In the genomic region with DNA sequence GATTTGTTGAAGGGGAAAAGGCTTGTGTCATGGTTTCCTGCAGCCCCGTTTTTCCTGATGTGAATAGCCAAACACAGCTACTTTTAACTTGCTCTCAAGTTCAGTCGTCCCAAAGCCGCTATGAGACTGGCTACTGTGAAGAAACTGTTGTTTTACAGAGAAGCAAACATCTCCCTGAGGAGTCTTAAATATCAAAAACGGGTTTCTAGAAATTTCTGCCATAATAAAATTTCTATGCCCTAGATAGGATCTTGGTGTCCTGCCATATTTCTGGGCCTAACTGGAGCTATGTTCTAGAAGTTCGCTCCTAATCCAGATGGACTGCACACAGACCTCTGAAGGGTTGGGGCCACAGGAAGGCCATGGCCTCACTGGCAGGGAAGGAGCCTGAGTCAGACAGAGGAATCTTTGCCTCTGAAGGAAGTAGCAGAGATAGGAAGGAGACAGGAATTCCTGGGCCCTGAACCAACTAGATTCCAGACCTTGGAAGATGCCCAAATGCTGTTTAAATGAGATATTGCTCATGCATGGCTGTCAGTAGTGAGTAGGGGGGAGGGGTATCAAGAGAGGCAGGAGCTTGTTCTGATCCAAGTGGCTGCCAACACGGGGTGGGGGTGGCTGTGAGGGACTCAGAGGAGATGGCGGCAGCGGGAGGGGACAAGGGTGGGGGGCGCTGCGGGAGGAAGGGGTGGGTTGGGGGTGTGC, we compare ENCODE assay signal across 9 mouse cellular contexts. TPM values are rescaled to one million over a fixed set of nuclear protein-coding genes. Genes with fewer than 3 reads are reported as not detected.
DNase-seq lines count a peak whose midpoint lies in the region; ATAC-seq lines count a peak whose summit lies in the region.
"Had no signal": no experiment of that assay in that cellular context is flagged by ENCODE, and none has a peak within 500 bp of the region (broad histone marks: within the 10 kb centered on the region; RNA-seq: fewer than 3 reads in every experiment).

No protein-coding gene starts in this region.

- DNase-seq in neural tube, embryonic 10.5 days (ENCODE audit: extremely low spot score, low spot score), result no peak
- DNase-seq in heart, postnatal 4 days, result peak; percentile 70
- DNase-seq in midbrain, embryonic 14.5 days, result peak; percentile 58
- DNase-seq in T-cell, adult 2 months (ENCODE audit: low spot score), result no peak

- H3K4me3 ChIP-seq in neural tube, embryonic 12.5 days, result no peak overlapping the region
- no peak overlapping the region for H3K4me3 ChIP-seq in forebrain, embryonic 15.5 days
- H3K4me3 ChIP-seq in limb, embryonic 13.5 days, result no peak overlapping the region
- no peak overlapping the region for H3K4me3 ChIP-seq in midbrain, embryonic 14.5 days (replicated peaks; ENCODE audit: low read depth, low read length)
- H3K4me3 ChIP-seq: erythroblast, embryonic 14.5 days had no signal

- no peak; the same call in 1 of the 2 replicates for ATAC-seq in neural tube, embryonic 12.5 days (ENCODE audit: low FRiP score, low read depth)
- ATAC-seq in forebrain, embryonic 15.5 days (replicated peaks), result peak; percentile 74
- peak; percentile 42; the same call in 1 of the 2 replicates for ATAC-seq in limb, embryonic 13.5 days (ENCODE audit: low FRiP score, low read depth)
- peak; percentile 54; the same call in 1 of the 2 replicates for ATAC-seq in midbrain, embryonic 14.5 days (ENCODE audit: low FRiP score, low TSS enrichment)
- ATAC-seq in megakaryocyte progenitor cell, adult 5-6 weeks (replicated peaks; ENCODE audit: poor library complexity), result no peak

- H3K4me2 ChIP-seq in neural tube, embryonic 12.5 days (replicated peaks), result peak overlapping the region; percentile 20; the same call in 1 of the 2 replicates
- H3K4me2 ChIP-seq in forebrain, embryonic 15.5 days (replicated peaks), result 0 out of 2 replicates have a peak overlapping the region, but pooled peaks have one; percentile 7
- peak overlapping the region; percentile 49 for H3K4me2 ChIP-seq in limb, embryonic 13.5 days (replicated peaks)
- H3K4me2 ChIP-seq in midbrain, embryonic 14.5 days (ENCODE audit: low read length), result no peak overlapping the region

- H3K4me1 ChIP-seq in neural tube, embryonic 12.5 days, result peaks cover 26% of the 10 kb centered on the region
- H3K4me1 ChIP-seq in forebrain, embryonic 15.5 days, result peaks cover 24% of the 10 kb centered on the region
- H3K4me1 ChIP-seq in limb, embryonic 13.5 days, result peaks cover 79% of the 10 kb centered on the region
- peaks cover 14% of the 10 kb centered on the region for H3K4me1 ChIP-seq in midbrain, embryonic 14.5 days (ENCODE audit: control insufficient read depth, insufficient read depth, low read length)

- no peaks in the 10 kb centered on the region for H3K27me3 ChIP-seq in neural tube, embryonic 12.5 days (replicated peaks)
- no peaks in the 10 kb centered on the region for H3K27me3 ChIP-seq in forebrain, embryonic 15.5 days
- no peaks in the 10 kb centered on the region for H3K27me3 ChIP-seq in limb, embryonic 13.5 days
- no peaks in the 10 kb centered on the region for H3K27me3 ChIP-seq in midbrain, embryonic 14.5 days (ENCODE audit: control insufficient read depth, insufficient read depth, low read length)

- H3K9me3 ChIP-seq in neural tube, embryonic 12.5 days, result no peaks in the 10 kb centered on the region
- H3K9me3 ChIP-seq in forebrain, embryonic 15.5 days, result no peaks in the 10 kb centered on the region
- H3K9me3 ChIP-seq in limb, embryonic 13.5 days, result no peaks in the 10 kb centered on the region
- no peaks in the 10 kb centered on the region for H3K9me3 ChIP-seq in midbrain, embryonic 14.5 days (ENCODE audit: control insufficient read depth, low read length)

- 0 out of 2 replicates have a peak overlapping the region, but pooled peaks have one; percentile 20 for H3K27ac ChIP-seq in neural tube, embryonic 12.5 days
- peak overlapping the region; percentile 83 for H3K27ac ChIP-seq in forebrain, embryonic 15.5 days (replicated peaks)
- peak overlapping the region; percentile 85 for H3K27ac ChIP-seq in limb, embryonic 13.5 days
- peak overlapping the region; percentile 33; the same call in 1 of the 2 replicates for H3K27ac ChIP-seq in midbrain, embryonic 14.5 days (replicated peaks; ENCODE audit: low read depth, low read length)

- no peaks in the 10 kb centered on the region for H3K36me3 ChIP-seq in neural tube, embryonic 12.5 days
- H3K36me3 ChIP-seq in forebrain, embryonic 15.5 days, result no peaks in the 10 kb centered on the region
- H3K36me3 ChIP-seq in limb, embryonic 13.5 days, result peaks cover 6% of the 10 kb centered on the region
- H3K36me3 ChIP-seq in midbrain, embryonic 14.5 days (ENCODE audit: control insufficient read depth, insufficient read depth, low read length), result no peaks in the 10 kb centered on the region

- 59% methylated on average over 10 of the region's 10 CpGs for WGBS in neural tube, embryonic 12.5 days
- WGBS in forebrain, embryonic 15.5 days, result 42% methylated on average over 10 of the region's 10 CpGs
- WGBS in limb, embryonic 13.5 days, result 37% methylated on average over 10 of the region's 10 CpGs
- 48% methylated on average over 9 of the region's 10 CpGs for WGBS in midbrain, embryonic 14.5 days

- H3K9ac ChIP-seq in neural tube, embryonic 12.5 days, result no peak overlapping the region
- no peak overlapping the region for H3K9ac ChIP-seq in forebrain, embryonic 15.5 days (replicated peaks)
- no peak overlapping the region for H3K9ac ChIP-seq in limb, embryonic 13.5 days
- H3K9ac ChIP-seq in midbrain, embryonic 14.5 days (replicated peaks; ENCODE audit: low read length), result no peak overlapping the region

RNA-seq across cellular contexts. Expression of gene Ston1, which starts 31.3 kb away (rescaled TPM):
- 2.4 and 2.6 TPM in 2 replicates for polyA plus RNA-seq in neural tube, embryonic 12.5 days (2016; fragmentation: Nextera tagmentation; extraction: Ambion mirVana)
- polyA plus RNA-seq in forebrain, embryonic 15.5 days (2015; fragmentation: Nextera tagmentation; extraction: Ambion mirVana), result 1.9 and 2.5 TPM in 2 replicates
- 10 to 100 TPM; 25.3 to 28.7 TPM for total RNA-seq in heart, postnatal 4 days (2021)
- 9.2 and 9.8 TPM in 2 replicates for polyA plus RNA-seq in limb, embryonic 13.5 days (2015; fragmentation: Nextera tagmentation; extraction: Ambion mirVana)
- polyA plus RNA-seq in midbrain, embryonic 14.5 days (2014; fragmentation: Nextera tagmentation; extraction: Ambion mirVana), result 1.3 and 1.4 TPM in 2 replicates
- not detected in 2 replicates for total RNA-seq in megakaryocyte progenitor cell, adult 5-6 weeks (2015)
- total RNA-seq in megakaryocyte progenitor cell, adult 5-6 weeks (2017), result not detected in 2 replicates
- polyA plus RNA-seq: erythroblast, embryonic 14.5 days had no signal

RNA-seq across cellular contexts. Expression of gene Gtf2a1l, which starts 39.6 kb away (rescaled TPM):
- 0.17 and 0.18 TPM in 2 replicates for polyA plus RNA-seq in neural tube, embryonic 12.5 days (2016; fragmentation: Nextera tagmentation; extraction: Ambion mirVana)
- 0.45 TPM in 1 of 2 replicates, not detected in the other for polyA plus RNA-seq in forebrain, embryonic 15.5 days (2015; fragmentation: Nextera tagmentation; extraction: Ambion mirVana)
- total RNA-seq in heart, postnatal 4 days (2021), result not detected
- polyA plus RNA-seq in limb, embryonic 13.5 days (2015; fragmentation: Nextera tagmentation; extraction: Ambion mirVana), result 0.15 TPM in 1 of 2 replicates, not detected in the other
- polyA plus RNA-seq in midbrain, embryonic 14.5 days (2014; fragmentation: Nextera tagmentation; extraction: Ambion mirVana), result 0.22 TPM in 1 of 2 replicates, not detected in the other
- total RNA-seq in megakaryocyte progenitor cell, adult 5-6 weeks (2015), result not detected in 2 replicates
- not detected in 2 replicates for total RNA-seq in megakaryocyte progenitor cell, adult 5-6 weeks (2017)
- polyA plus RNA-seq: erythroblast, embryonic 14.5 days had no signal

Comparison
In these comparisons a context has a peak if more than half of its experiments do, and no peak if none do; other contexts are left out.
1. ATAC-seq: peak in forebrain, embryonic 15.5 days (single experiment), limb, embryonic 13.5 days (single experiment) and midbrain, embryonic 14.5 days (single experiment); none in neural tube, embryonic 12.5 days (single experiment) and megakaryocyte progenitor cell, adult 5-6 weeks (single experiment).
2. H3K27ac ChIP-seq: peak in every context shown above with its lines; median percentile 85 in limb, embryonic 13.5 days; 83 in forebrain, embryonic 15.5 days; 33 in midbrain, embryonic 14.5 days; 20 in neural tube, embryonic 12.5 days.
3. DNase-seq: peak in heart, postnatal 4 days (single experiment) and midbrain, embryonic 14.5 days (single experiment); none in neural tube, embryonic 10.5 days (single experiment) and T-cell, adult 2 months (single experiment).